Mouse (Mus musculus) cerebellum, adult 11-12 months (tissue): ENCODE data around the gene Snrpa.

Experiments
- DNase-seq: peaks from one replicate; pipeline ENCODE4 v3.0.0; 2022

The Snrpa gene

GRCm38 (mm10) chr7:27198355-27198754 is 2.3 kb upstream of the Snrpa start:
- no peak for DNase-seq

- DNase-seq = no peak
Observed at GRCm38 (mm10) chr7:27197634-27198033, 1.6 kb upstream of the Snrpa start.

- no peak for DNase-seq
Observed at GRCm38 (mm10) chr7:27197136-27197535, 1.1 kb upstream of the Snrpa start.

GRCm38 (mm10) chr7:27193731-27194130 is 2.3 kb downstream of the Snrpa start:
- no peak for DNase-seq

GRCm38 (mm10) chr7:27192434-27192833 is 3.6 kb downstream of the Snrpa start:
- DNase-seq = no peak

- no peak for DNase-seq
Observed at GRCm38 (mm10) chr7:27189271-27189931, 6.7 kb downstream of the Snrpa start.

- DNase-seq = no peak
Observed at GRCm38 (mm10) chr7:27185986-27186385, 10.1 kb downstream of the Snrpa start.

GRCm38 (mm10) chr7:27184964-27185363 is 11.1 kb downstream of the Snrpa start:
- DNase-seq = no peak

- DNase-seq = no peak
Observed at GRCm38 (mm10) chr7:27182498-27182897, 13.6 kb downstream of the Snrpa start.

GRCm38 (mm10) chr7:27180837-27181695 is 15.0 kb downstream of the Snrpa start, which contains the start of the genes Gm21983 and Mia:
Gene Gm21983, minus strand, starts transcription at chr7:27181086.
Gene Mia, minus strand, starts transcription at chr7:27181157.
- DNase-seq = peak; percentile 33

GRCm38 (mm10) chr7:27180036-27180435 is 16.0 kb downstream of the Snrpa start:
- DNase-seq = peak; percentile 61

- DNase-seq = peak; percentile 20
Observed at GRCm38 (mm10) chr7:27179217-27179918, 16.7 kb downstream of the Snrpa start.

- peak; percentile 100 for DNase-seq
Observed at GRCm38 (mm10) chr7:27178324-27179216, 17.5 kb downstream of the Snrpa start, which contains the start of gene Rab4b. Gene Rab4b, minus strand, starts transcription at chr7:27178896.

GRCm38 (mm10) chr7:27177942-27178323 is 18.1 kb downstream of the Snrpa start:
- DNase-seq = no peak

GRCm38 (mm10) chr7:27174896-27175295 is 21.2 kb downstream of the Snrpa start:
- no peak for DNase-seq

GRCm38 (mm10) chr7:27174496-27174895 is 21.6 kb downstream of the Snrpa start:
- DNase-seq = peak; percentile 37

GRCm38 (mm10) chr7:27170981-27171380 is 25.1 kb downstream of the Snrpa start:
- peak; percentile 21 for DNase-seq

- peak; percentile 50 for DNase-seq
Observed at GRCm38 (mm10) chr7:27168371-27168770, 27.7 kb downstream of the Snrpa start.

GRCm38 (mm10) chr7:27167475-27168094 is 28.5 kb downstream of the Snrpa start:
- peak; percentile 57 for DNase-seq

- peak; percentile 95 for DNase-seq
Observed at GRCm38 (mm10) chr7:27166614-27167474, 29.2 kb downstream of the Snrpa start, which contains the start of gene Egln2. Gene Egln2, minus strand, starts transcription at chr7:27166802.

GRCm38 (mm10) chr7:27166229-27166613 is 29.9 kb downstream of the Snrpa start:
- peak; percentile 85 for DNase-seq
